Mouse (Mus musculus): ENCODE results near the gene Klf1.

The Klf1 gene

GRCm38 (mm10) chr8:84901752-84902151, at the start of gene Klf1:
Gene Klf1, plus strand, starts transcription at chr8:84901928.
- in situ Hi-C loops (cut with MseI, MboI), result no loop called here

DNA sequence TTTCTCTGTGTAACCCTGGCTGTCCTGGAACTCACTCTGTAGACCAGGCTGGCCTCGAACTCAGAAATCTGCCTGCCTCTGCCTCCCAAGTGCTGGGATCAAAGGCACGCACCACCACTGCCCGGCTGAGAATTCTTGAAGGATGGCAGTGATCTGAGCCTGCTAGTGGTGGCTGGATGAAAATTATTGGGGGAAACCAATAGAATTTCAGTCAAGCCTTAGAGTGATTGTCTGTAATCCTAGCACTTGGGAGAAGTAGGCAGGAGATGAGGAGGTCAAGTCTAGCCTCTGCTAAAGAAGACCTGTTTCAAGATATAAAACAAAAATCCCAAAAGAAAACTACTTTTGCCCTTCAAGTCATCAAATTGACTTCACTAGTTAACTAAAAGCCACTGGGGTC, 45.3 kb upstream of the Klf1 start:
- in situ Hi-C loops (cut with MseI, MboI), result no loop called here

DNA sequence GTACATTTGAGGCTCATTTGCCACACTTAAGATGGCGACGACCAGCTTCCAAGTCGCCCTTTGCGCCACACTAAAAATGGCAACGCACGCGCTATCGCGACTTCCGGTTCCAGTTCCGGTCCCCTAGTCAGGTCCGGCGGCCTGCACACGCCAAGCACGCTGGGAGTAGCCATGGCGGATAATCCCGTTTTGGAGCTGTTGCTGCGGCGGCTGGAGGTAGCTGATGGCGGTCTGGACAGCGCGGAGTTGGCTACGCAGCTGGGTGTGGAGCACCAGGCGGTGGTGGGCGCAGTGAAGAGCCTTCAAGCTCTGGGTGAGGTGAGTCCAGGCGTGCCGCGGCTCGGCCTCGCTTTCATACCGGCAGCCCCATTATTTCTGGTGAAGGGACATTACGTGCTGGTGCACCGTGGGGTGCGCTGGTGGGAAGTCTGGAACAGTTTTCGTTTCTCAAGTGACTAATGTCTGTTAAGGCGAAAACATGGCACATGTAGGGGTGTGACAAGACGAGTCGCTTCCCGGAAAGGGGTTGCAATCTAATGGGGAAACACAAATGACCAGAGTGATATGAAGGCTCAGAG, 44.8 kb upstream of the Klf1 start, which contains the start of gene Farsa:
Gene Farsa (plus strand): TSS at position 126 of the 578 bp plus-strand sequence.
- in situ Hi-C loops (cut with MseI, MboI), result no loop called here

- in situ Hi-C loops (cut with MseI, MboI), result no loop called here
These were observed 30.1 kb upstream of the Klf1 start, which contains the start of gene Syce2 for GRCm38 (mm10) chr8:84871376-84872308. Gene Syce2, plus strand, starts transcription at chr8:84872111.

- in situ Hi-C loops (cut with MseI, MboI), result no loop called here
These were observed 29.3 kb upstream of the Klf1 start for GRCm38 (mm10) chr8:84872309-84872965.

DNA sequence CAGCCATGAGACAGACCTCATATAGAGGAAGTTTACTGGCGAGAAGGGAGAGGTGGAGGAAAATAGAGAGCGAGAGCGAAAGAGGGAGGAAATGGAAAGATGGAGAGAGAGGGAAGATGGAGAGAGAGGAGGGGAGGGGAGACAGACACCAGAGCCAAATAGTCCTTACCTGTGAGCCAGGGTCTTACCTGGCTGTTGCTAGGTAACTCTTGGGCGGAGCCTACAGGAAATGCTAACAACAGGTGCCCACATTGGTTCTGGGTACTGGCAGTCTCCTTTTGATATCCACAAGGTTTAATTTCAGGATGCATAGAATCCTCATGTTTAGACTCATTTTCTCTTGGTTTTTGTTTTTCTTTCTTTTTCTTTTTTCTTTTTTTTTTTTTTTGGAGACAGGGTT, 28.7 kb upstream of the Klf1 start:
- in situ Hi-C loops (cut with MseI, MboI), result no loop called here

GRCm38 (mm10) chr8:84874339-84874738, 27.4 kb upstream of the Klf1 start:
- in situ Hi-C loops (cut with MseI, MboI), result no loop called here

DNA sequence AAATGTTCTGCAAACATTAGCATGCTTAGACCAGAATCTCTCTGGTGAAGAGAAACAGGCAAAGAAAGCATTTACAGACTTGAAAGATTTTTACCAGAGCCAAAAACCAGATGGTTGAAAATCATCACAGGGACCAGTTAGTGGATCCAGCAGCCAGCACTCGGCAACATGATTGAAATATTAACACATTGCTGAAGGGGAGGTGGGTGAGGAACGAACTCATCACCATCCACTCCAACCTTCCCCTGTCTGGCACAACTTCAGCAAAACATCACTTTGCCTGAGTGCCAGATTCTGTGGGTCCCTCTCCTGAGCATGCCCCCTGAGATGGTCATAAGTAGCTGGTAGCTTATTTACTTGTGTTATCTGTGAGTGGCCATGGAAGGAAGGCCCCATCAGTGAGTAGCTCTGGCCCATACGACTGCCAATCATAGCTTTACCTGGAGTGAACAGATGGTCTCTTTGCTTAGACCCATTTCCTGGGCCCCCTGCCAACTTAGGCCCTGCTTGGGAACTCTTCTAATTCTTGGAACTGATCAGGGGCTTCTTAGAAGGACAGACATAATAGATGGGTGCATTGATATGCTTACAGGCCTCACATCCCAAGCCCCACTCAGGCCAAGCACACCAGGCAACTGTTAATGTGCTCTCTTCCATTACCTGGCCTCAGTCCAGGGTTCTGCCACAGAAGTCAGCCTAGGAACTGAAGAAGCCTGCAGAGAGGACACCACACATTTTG, 24.3 kb upstream of the Klf1 start:
- in situ Hi-C loops (cut with MseI, MboI), result no loop called here

- in situ Hi-C loops (cut with MseI, MboI), result no loop called here
These were observed 22.8 kb upstream of the Klf1 start for GRCm38 (mm10) chr8:84878915-84879314.

- in situ Hi-C loops (cut with MseI, MboI), result no loop called here
These were observed 17.0 kb upstream of the Klf1 start for GRCm38 (mm10) chr8:84884728-84885127.

DNA sequence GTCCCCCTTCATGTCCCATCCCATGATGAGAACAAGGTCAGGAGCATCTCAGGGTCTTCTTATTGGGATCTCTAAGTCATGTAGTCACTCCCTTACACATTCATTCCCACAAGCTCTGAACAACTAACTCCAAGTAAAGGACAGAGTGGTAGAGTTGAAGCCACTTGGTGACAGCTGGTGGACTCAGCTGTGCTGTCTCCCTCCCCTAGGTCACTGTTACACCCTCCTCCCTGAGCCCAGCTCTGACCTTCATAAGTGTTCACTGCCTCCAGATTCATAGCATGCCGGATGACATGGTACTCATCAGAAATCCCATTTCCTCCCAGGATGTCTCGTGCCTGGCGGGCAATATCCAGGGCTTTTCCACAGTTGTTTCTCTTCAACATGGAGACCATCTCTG, 13.4 kb upstream of the Klf1 start:
- in situ Hi-C loops (cut with MseI, MboI), result no loop called here

- in situ Hi-C loops (cut with MseI, MboI), result no loop called here
These were observed 12.6 kb upstream of the Klf1 start for GRCm38 (mm10) chr8:84889141-84889540.

- in situ Hi-C loops (cut with MseI, MboI), result no loop called here
These were observed 8.6 kb upstream of the Klf1 start for GRCm38 (mm10) chr8:84892993-84893708.

GRCm38 (mm10) chr8:84893709-84894134, 8.0 kb upstream of the Klf1 start, which contains the start of gene Gcdh:
Gene Gcdh, minus strand, starts transcription at chr8:84893921.
- in situ Hi-C loops (cut with MseI, MboI), result no loop called here

GRCm38 (mm10) chr8:84895963-84896362, 5.8 kb upstream of the Klf1 start:
- in situ Hi-C loops (cut with MseI, MboI), result no loop called here

- in situ Hi-C loops (cut with MseI, MboI), result no loop called here
These were observed 657 bp upstream of the Klf1 start for GRCm38 (mm10) chr8:84901071-84901470.

DNA sequence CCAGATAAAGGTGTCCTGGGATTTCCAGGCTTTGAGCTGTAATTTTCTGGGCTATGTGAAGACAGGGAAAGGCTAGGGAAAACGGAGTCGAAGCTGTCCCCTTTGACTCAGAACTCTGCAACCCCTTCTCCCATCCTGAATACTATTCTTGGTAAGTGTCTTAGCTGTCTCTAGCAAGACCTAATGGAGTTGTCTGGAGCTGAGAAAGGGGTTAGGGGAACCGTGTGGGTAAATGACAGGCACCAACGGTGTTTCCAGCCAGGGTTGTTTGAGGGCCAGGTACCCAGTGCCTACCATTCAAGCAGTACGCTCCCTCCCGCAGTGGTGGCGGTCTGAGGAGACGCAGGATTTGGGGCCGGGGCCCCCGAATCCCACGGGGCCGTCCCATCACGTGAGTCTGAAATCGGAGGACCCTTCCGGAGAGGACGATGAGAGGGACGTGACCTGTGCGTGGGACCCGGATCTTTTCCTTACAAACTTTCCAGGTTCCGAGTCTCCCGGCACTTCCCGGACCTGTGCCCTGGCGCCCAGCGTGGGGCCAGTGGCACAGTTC, 715 bp downstream of the Klf1 start:
- in situ Hi-C loops (cut with MseI, MboI), result no loop called here

- in situ Hi-C loops (cut with MseI, MboI), result no loop called here
These were observed 1.4 kb downstream of the Klf1 start for GRCm38 (mm10) chr8:84902920-84903661.

- in situ Hi-C loops (cut with MseI, MboI), result no loop called here
These were observed 2.6 kb downstream of the Klf1 start for GRCm38 (mm10) chr8:84904351-84904750.

DNA sequence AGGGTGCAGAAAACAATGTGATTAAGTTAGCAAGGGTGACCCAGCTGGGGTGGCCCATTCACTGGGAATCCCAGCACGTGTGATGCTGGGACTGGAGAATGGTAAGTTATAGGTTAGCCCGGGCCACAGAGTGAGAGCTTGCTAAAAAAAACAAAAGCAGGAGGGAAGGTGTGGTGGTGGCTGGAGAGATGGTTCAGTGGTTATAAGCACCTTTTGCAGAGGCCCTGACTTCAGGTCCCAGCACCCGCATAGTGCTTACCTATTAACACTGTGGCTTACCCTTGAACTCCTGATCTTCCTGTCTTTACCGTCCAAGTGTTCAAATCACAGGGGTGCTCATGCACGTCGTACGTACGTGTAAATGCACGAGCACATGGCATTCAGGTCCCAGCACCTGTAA, 5.3 kb downstream of the Klf1 start:
- in situ Hi-C loops (cut with MseI, MboI), result no loop called here

Measured in mouse trophoblast stem cell (cell line).